Mouse (Mus musculus) CH12F3 (cell line): ENCODE measurements around the gene Dnpep.

ENCODE experiments used
- in situ Hi-C: fragments of 300-500 bp; cut with MboI; formaldehyde crosslinking; loops from 2 replicates; pipeline ENCODE4 v1.14.3; 2020; ENCODE audit warnings: low sequenced_read_pairs

The Dnpep gene

GRCm38 (mm10) chr1:75317241-75318201, at the start of gene Dnpep:
Gene Dnpep (minus strand): TSS chr1:75317990.
- in situ Hi-C loops = no loop called here

GRCm38 (mm10) chr1:75365510-75366137, 47.8 kb upstream of the Dnpep start:
- in situ Hi-C loops = no loop called here

- in situ Hi-C loops = no loop called here
These were observed 46.1 kb upstream of the Dnpep start for GRCm38 (mm10) chr1:75363868-75364267.

GRCm38 (mm10) chr1:75361750-75362149, 44.0 kb upstream of the Dnpep start:
- in situ Hi-C loops = no loop called here

GRCm38 (mm10) chr1:75361123-75361522, 43.3 kb upstream of the Dnpep start:
- in situ Hi-C loops = no loop called here

- in situ Hi-C loops = no loop called here
These were observed 42.6 kb upstream of the Dnpep start, which contains the start of gene Des for GRCm38 (mm10) chr1:75360112-75361031. Gene Des (plus strand): TSS chr1:75360329.

- in situ Hi-C loops = no loop called here
These were observed 41.6 kb upstream of the Dnpep start for GRCm38 (mm10) chr1:75359346-75359745.

GRCm38 (mm10) chr1:75358009-75358408, 40.2 kb upstream of the Dnpep start:
- in situ Hi-C loops = no loop called here

- in situ Hi-C loops = no loop called here
These were observed 39.5 kb upstream of the Dnpep start for GRCm38 (mm10) chr1:75357261-75357660.

- in situ Hi-C loops = loop anchor here (5.0 kb wide), 1 partner anchor 118 kb away; no protein-coding TSS in a partner anchor
These were observed 31.5 kb upstream of the Dnpep start for GRCm38 (mm10) chr1:75349275-75349674.

- in situ Hi-C loops = loop anchor here (5.0 kb wide), 1 partner anchor 120 kb away; no protein-coding TSS in a partner anchor
These were observed 29.5 kb upstream of the Dnpep start for GRCm38 (mm10) chr1:75347279-75347678.

GRCm38 (mm10) chr1:75345036-75345935, 27.5 kb upstream of the Dnpep start:
- in situ Hi-C loops = loop anchor here (5.0 kb wide), 1 partner anchor 122 kb away; no protein-coding TSS in a partner anchor

GRCm38 (mm10) chr1:75344291-75345035, 26.7 kb upstream of the Dnpep start:
- in situ Hi-C loops = loop anchor here (5.0 kb wide), 1 partner anchor 123 kb away; no protein-coding TSS in a partner anchor

GRCm38 (mm10) chr1:75342874-75343416, 25.2 kb upstream of the Dnpep start:
- in situ Hi-C loops = no loop called here

GRCm38 (mm10) chr1:75340519-75340918, 22.7 kb upstream of the Dnpep start:
- in situ Hi-C loops = no loop called here

- in situ Hi-C loops = no loop called here
These were observed 21.5 kb upstream of the Dnpep start for GRCm38 (mm10) chr1:75339337-75339736.

- in situ Hi-C loops = no loop called here
These were observed 20.4 kb upstream of the Dnpep start for GRCm38 (mm10) chr1:75338091-75338694.

GRCm38 (mm10) chr1:75337097-75337496, 19.3 kb upstream of the Dnpep start:
- in situ Hi-C loops = no loop called here
